Mouse (Mus musculus): ENCODE data around the gene Ak5. TPM values are rescaled to one million over a fixed set of nuclear protein-coding genes. Genes with fewer than 3 reads are reported as not detected.
"Not testable (repeated sequence)": the region's sequence is repeated elsewhere in the genome, so short reads cannot be mapped to it uniquely, and the experiment has no call there.

The Ak5 gene
- polyA plus RNA-seq, 1 experiment: 1.4 TPM

- Histone ChIP-seq H3K27me3 (ENCODE audit: control insufficient read depth, insufficient read depth, low read length) (no peaks in the 10 kb centered on the region), H3K27ac (ENCODE audit: control insufficient read depth, insufficient read depth, low read depth, low read length) (no peak overlapping the region)
- no peak for TF ChIP-seq CTCF (IDR thresholded peaks at IDR 0.05; ENCODE audit: control insufficient read depth, insufficient read depth, insufficient replicate concordance, low read depth, low read length)
- TF ChIP-seq POLR2A (IDR thresholded peaks at IDR 0.05; ENCODE audit: control insufficient read depth, low read depth, low read length): no peak
Observed at GRCm38 (mm10) chr3:152592767-152593425, 75.3 kb downstream of the Ak5 start.

GRCm38 (mm10) chr3:152590491-152590890 lies 77.7 kb downstream of the Ak5 start:
- TF ChIP-seq POLR2A (IDR thresholded peaks at IDR 0.05; ENCODE audit: control insufficient read depth, low read depth, low read length): no peak
- no peak for TF ChIP-seq CTCF (IDR thresholded peaks at IDR 0.05; ENCODE audit: control insufficient read depth, insufficient read depth, insufficient replicate concordance, low read depth, low read length)
- H3K27ac ChIP-seq (ENCODE audit: control insufficient read depth, insufficient read depth, low read depth, low read length): no peak overlapping the region

More at GRCm38 (mm10) chr3:152592767-152593425, 75.3 kb downstream of the Ak5 start:
- H3K4me1 ChIP-seq (ENCODE audit: control insufficient read depth, insufficient read depth, low read length): no peaks in the 10 kb centered on the region
- H3K4me3 ChIP-seq (ENCODE audit: control insufficient read depth, low read depth, low read length): no peak overlapping the region
- no peaks in the 10 kb centered on the region for H3K36me3 ChIP-seq (ENCODE audit: control insufficient read depth, insufficient read depth, low read length)

GRCm38 (mm10) chr3:152589101-152589500 lies 79.1 kb downstream of the Ak5 start:
- H3K36me3 ChIP-seq (ENCODE audit: control insufficient read depth, insufficient read depth, low read length); H3K27me3 ChIP-seq (ENCODE audit: control insufficient read depth, insufficient read depth, low read length); H3K4me3 ChIP-seq (ENCODE audit: control insufficient read depth, low read depth, low read length); H3K27ac ChIP-seq (ENCODE audit: control insufficient read depth, insufficient read depth, low read depth, low read length); H3K4me1 ChIP-seq (ENCODE audit: control insufficient read depth, insufficient read depth, low read length): not testable (repeated sequence)

More at GRCm38 (mm10) chr3:152590491-152590890, 77.7 kb downstream of the Ak5 start:
- Histone ChIP-seq H3K27me3 (ENCODE audit: control insufficient read depth, insufficient read depth, low read length) (no peaks in the 10 kb centered on the region), H3K36me3 (ENCODE audit: control insufficient read depth, insufficient read depth, low read length) (no peaks in the 10 kb centered on the region), H3K4me3 (ENCODE audit: control insufficient read depth, low read depth, low read length) (no peak overlapping the region), H3K4me1 (ENCODE audit: control insufficient read depth, insufficient read depth, low read length) (no peaks in the 10 kb centered on the region)

- Histone ChIP-seq H3K4me3 (ENCODE audit: control insufficient read depth, low read depth, low read length) (no peak overlapping the region), H3K27me3 (ENCODE audit: control insufficient read depth, insufficient read depth, low read length) (no peaks in the 10 kb centered on the region), H3K4me1 (ENCODE audit: control insufficient read depth, insufficient read depth, low read length) (no peaks in the 10 kb centered on the region), H3K27ac (ENCODE audit: control insufficient read depth, insufficient read depth, low read depth, low read length) (no peak overlapping the region), H3K36me3 (ENCODE audit: control insufficient read depth, insufficient read depth, low read length) (no peaks in the 10 kb centered on the region)
- TF ChIP-seq CTCF (IDR thresholded peaks at IDR 0.05; ENCODE audit: control insufficient read depth, insufficient read depth, insufficient replicate concordance, low read depth, low read length) (no peak), POLR2A (IDR thresholded peaks at IDR 0.05; ENCODE audit: control insufficient read depth, low read depth, low read length) (no peak)
Observed at GRCm38 (mm10) chr3:152587007-152587406, 81.2 kb downstream of the Ak5 start.

- H3K27ac ChIP-seq (ENCODE audit: control insufficient read depth, insufficient read depth, low read depth, low read length): no peak overlapping the region
- TF ChIP-seq CTCF (IDR thresholded peaks at IDR 0.05; ENCODE audit: control insufficient read depth, insufficient read depth, insufficient replicate concordance, low read depth, low read length): no peak
- no peak for TF ChIP-seq POLR2A (IDR thresholded peaks at IDR 0.05; ENCODE audit: control insufficient read depth, low read depth, low read length)
- H3K27me3 ChIP-seq (ENCODE audit: control insufficient read depth, insufficient read depth, low read length): no peaks in the 10 kb centered on the region
- H3K36me3 ChIP-seq (ENCODE audit: control insufficient read depth, insufficient read depth, low read length): no peaks in the 10 kb centered on the region
- H3K4me3 ChIP-seq (ENCODE audit: control insufficient read depth, low read depth, low read length): no peak overlapping the region
- H3K4me1 ChIP-seq (ENCODE audit: control insufficient read depth, insufficient read depth, low read length): no peaks in the 10 kb centered on the region
Observed at GRCm38 (mm10) chr3:152586191-152586590, 82.0 kb downstream of the Ak5 start.

GRCm38 (mm10) chr3:152585581-152585980 lies 82.6 kb downstream of the Ak5 start:
- no peaks in the 10 kb centered on the region for H3K36me3 ChIP-seq (ENCODE audit: control insufficient read depth, insufficient read depth, low read length)
- no peaks in the 10 kb centered on the region for H3K27me3 ChIP-seq (ENCODE audit: control insufficient read depth, insufficient read depth, low read length)
- TF ChIP-seq CTCF (IDR thresholded peaks at IDR 0.05; ENCODE audit: control insufficient read depth, insufficient read depth, insufficient replicate concordance, low read depth, low read length) (no peak), POLR2A (IDR thresholded peaks at IDR 0.05; ENCODE audit: control insufficient read depth, low read depth, low read length) (no peak)

GRCm38 (mm10) chr3:152583033-152583432 lies 85.1 kb downstream of the Ak5 start:
- Histone ChIP-seq H3K4me1 (ENCODE audit: control insufficient read depth, insufficient read depth, low read length) (no peaks in the 10 kb centered on the region), H3K36me3 (ENCODE audit: control insufficient read depth, insufficient read depth, low read length) (no peaks in the 10 kb centered on the region), H3K27me3 (ENCODE audit: control insufficient read depth, insufficient read depth, low read length) (no peaks in the 10 kb centered on the region), H3K4me3 (ENCODE audit: control insufficient read depth, low read depth, low read length) (no peak overlapping the region), H3K27ac (ENCODE audit: control insufficient read depth, insufficient read depth, low read depth, low read length) (no peak overlapping the region)
- TF ChIP-seq POLR2A (IDR thresholded peaks at IDR 0.05; ENCODE audit: control insufficient read depth, low read depth, low read length): no peak
- TF ChIP-seq CTCF (IDR thresholded peaks at IDR 0.05; ENCODE audit: control insufficient read depth, insufficient read depth, insufficient replicate concordance, low read depth, low read length): no peak

More at GRCm38 (mm10) chr3:152585581-152585980, 82.6 kb downstream of the Ak5 start:
- H3K4me1 ChIP-seq (ENCODE audit: control insufficient read depth, insufficient read depth, low read length): no peaks in the 10 kb centered on the region
- H3K4me3 ChIP-seq (ENCODE audit: control insufficient read depth, low read depth, low read length): no peak overlapping the region
- H3K27ac ChIP-seq (ENCODE audit: control insufficient read depth, insufficient read depth, low read depth, low read length): no peak overlapping the region

- not testable (repeated sequence) for H3K4me1 ChIP-seq (ENCODE audit: control insufficient read depth, insufficient read depth, low read length); H3K4me3 ChIP-seq (ENCODE audit: control insufficient read depth, low read depth, low read length); H3K27me3 ChIP-seq (ENCODE audit: control insufficient read depth, insufficient read depth, low read length); H3K27ac ChIP-seq (ENCODE audit: control insufficient read depth, insufficient read depth, low read depth, low read length); H3K36me3 ChIP-seq (ENCODE audit: control insufficient read depth, insufficient read depth, low read length)
Observed at GRCm38 (mm10) chr3:152581853-152582252, 86.3 kb downstream of the Ak5 start.

Measured in testis, adult 2 months (tissue).